Mouse (Mus musculus) kidney, postnatal 0 days (tissue): ENCODE measurements around the gene Jtb. TPM values are rescaled to one million over a fixed set of nuclear protein-coding genes. Genes with fewer than 3 reads are reported as not detected.

ENCODE experiments used
- ATAC-seq: fragments of 200-750 bp; cut with Nextera tagmentation; replicated peaks from 2 replicates; pipeline ENCODE4 v1.8.0; 2017; ENCODE audit warnings: low read depth, moderate number of reproducible peaks, moderate TSS enrichment, moderate library complexity; ENCODE audit not compliant: low FRiP score
- DNase-seq: peaks from one replicate; pipeline ENCODE4 v3.0.0-alpha.2; 2016; ENCODE audit warnings: low spot score
- H3K27ac ChIP-seq: fragments of 300-500 bp; sonication (generic); 2 replicates; pipeline ENCODE4 v1.5.1; 2014; ENCODE audit warnings: mild to moderate bottlenecking
- H3K27me3 ChIP-seq: fragments of 300-500 bp; sonication (generic); 2 replicates; pipeline ENCODE4 v1.6.1; 2014; ENCODE audit warnings: low read length, mixed read lengths; ENCODE audit not compliant: insufficient read depth
- H3K36me3 ChIP-seq: fragments of 300-500 bp; sonication (generic); 2 replicates; pipeline ENCODE4 v1.6.1; 2014; ENCODE audit warnings: low read length, mixed read lengths; ENCODE audit not compliant: insufficient read depth
- H3K4me1 ChIP-seq: fragments of 300-500 bp; sonication (generic); replicated peaks from 2 replicates; pipeline ENCODE4 v1.6.1; 2014; ENCODE audit warnings: antibody characterized with exemption, low read length, mixed read lengths; ENCODE audit not compliant: insufficient read depth
- H3K4me2 ChIP-seq: fragments of 300-500 bp; sonication (generic); 2 replicates; pipeline ENCODE4 v1.6.1; 2014; ENCODE audit warnings: mild to moderate bottlenecking, low read length, moderate library complexity, mixed read lengths
- H3K4me3 ChIP-seq: fragments of 300-500 bp; sonication (generic); replicated peaks from 2 replicates; pipeline ENCODE4 v1.5.1; 2014; ENCODE audit warnings: low read depth, low read length
- H3K9ac ChIP-seq: fragments of 300-500 bp; sonication (generic); 2 replicates; pipeline ENCODE4 v1.6.1; 2014; ENCODE audit warnings: low read depth, low read length
- H3K9me3 ChIP-seq: fragments of 300-500 bp; sonication (generic); replicated peaks from 2 replicates; pipeline ENCODE4 v1.6.1; 2016; ENCODE audit warnings: low read length, inconsistent platforms, mixed read lengths
- CTCF ChIP-seq: IDR thresholded peaks from 2 replicates; pipeline ENCODE4 v1.5.1; 2016; ENCODE audit warnings: antibody characterized with exemption, low read depth, mild to moderate bottlenecking, moderate library complexity
- WGBS: fragments of 180-500 bp; shearing (Covaris S2); extraction: QIAGEN DNeasy Blood & Tissue Kit; methylation state at CpG from one replicate; pipeline ENCODE4 v1.1.7; 2014; 5-methylcytosine and 5-hydroxymethylcytosine counted together
- polyA plus RNA-seq: library from polyadenylated mRNA; unstranded; fragments of >200 nt; fragmentation: Nextera tagmentation; extraction: Ambion mirVana; gene quantifications from 2 replicates; pipeline ENCODE4 v1.2.1, GENCODE M21; 2015

The Jtb gene
- polyA plus RNA-seq: 153 and 160 TPM in 2 replicates

DNA sequence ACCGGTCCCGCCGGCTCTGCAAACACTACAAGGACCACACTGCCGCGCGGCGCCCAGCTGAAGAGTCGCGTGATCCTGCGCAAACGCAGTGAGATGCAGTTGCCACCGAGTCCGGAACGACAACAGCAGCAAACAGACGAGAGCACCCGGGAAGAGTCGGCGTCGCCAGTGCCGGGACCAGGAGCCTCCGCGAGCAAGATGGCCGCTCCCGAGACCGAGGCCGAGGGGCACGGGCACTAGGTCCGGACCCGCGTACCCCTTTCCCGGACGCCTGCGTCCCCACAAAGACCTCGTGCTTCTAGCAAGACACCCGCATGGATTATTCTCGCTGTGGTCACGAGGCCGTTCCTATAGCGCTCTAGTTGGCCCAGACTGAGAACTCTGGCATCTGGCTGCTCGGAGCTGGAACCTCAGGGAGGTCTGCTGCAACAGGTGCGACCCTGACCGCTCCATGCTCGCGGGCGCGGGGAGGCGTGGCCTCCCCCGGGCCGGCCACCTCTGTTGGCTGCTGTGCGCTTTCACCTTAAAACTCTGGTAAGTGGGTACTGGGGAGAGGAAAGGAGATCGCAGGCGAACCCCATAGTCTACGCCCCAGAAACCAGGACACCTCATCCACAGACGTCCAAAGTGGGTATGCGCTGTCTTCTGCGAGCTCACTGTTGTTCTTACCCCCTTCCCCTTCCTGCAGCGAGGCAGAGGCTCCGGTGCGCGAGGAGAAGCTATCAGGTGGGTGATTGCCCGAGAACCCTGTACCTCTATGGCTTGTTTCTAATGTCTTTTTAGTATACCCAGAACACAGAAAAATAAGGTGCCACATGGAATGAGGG, at the start of gene Jtb:
Gene Jtb, plus strand, starts transcription at position 91 of the 827 bp plus-strand sequence.
- DNase-seq (peak; percentile 97), ATAC-seq (peak; percentile 97)
- Histone ChIP-seq H3K9me3 (no peaks in the 10 kb centered on the region), H3K4me2 (peak within 1 kb of the TSS; percentile 68), H3K4me1 (no peaks in the 10 kb centered on the region), H3K27me3 (no peaks in the 10 kb centered on the region), H3K4me3 (peak within 1 kb of the TSS; percentile 57), H3K36me3 (peaks cover 7% of the 10 kb centered on the region; the same call in 1 of the 2 replicates), H3K27ac (peak within 1 kb of the TSS; percentile 94), H3K9ac (peak within 1 kb of the TSS; percentile 75)
- WGBS: under 1% methylated on average over 61 of the region's 61 CpGs
- TF ChIP-seq CTCF: no peak

GRCm38 (mm10) chr3:90183581-90183980, 47.8 kb upstream of the Jtb start:
- 76% methylated on average over 3 of the region's 3 CpGs for WGBS
- TF ChIP-seq CTCF: no peak
- no peak for ATAC-seq
- no peak overlapping the region for H3K4me3 ChIP-seq
- no peaks in the 10 kb centered on the region for H3K9me3 ChIP-seq
- no peak overlapping the region for H3K9ac ChIP-seq
- no peaks in the 10 kb centered on the region for H3K36me3 ChIP-seq
- no peaks in the 10 kb centered on the region for H3K4me1 ChIP-seq
- H3K4me2 ChIP-seq: no peak overlapping the region
- no peak for DNase-seq
- no peak overlapping the region for H3K27ac ChIP-seq
- H3K27me3 ChIP-seq: no peaks in the 10 kb centered on the region

DNA sequence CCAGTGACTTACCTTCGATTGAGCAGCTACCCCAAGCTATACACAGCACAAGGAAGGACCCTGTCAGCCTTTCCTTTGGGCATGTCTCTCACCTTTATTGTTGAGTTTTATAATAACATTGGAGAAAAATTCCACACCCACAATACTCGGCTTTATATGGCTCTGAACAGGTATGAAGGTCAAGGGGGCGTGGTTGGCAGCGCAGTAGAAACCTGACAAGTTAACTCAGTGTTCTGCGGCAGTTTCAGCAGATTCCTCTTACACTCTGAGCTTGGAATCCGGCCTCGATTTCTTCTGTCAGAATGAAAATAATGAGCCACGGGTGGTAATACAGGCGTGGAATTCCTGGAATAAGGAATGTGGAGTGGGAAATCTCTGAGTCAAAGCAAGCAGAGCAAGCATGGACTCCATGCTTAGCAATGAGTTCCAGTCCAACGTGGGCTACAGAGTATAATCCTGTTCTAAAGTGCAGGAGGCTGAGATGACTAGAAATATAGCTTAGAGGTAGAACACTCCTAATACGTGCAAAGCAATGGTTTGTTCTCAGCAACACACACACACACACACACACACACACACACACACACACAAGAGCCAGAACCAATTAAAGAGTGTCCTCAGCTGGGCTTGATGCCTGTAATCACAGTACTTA, 40.4 kb upstream of the Jtb start:
- no peak for TF ChIP-seq CTCF
- Histone ChIP-seq H3K27ac (no peak overlapping the region), H3K36me3 (no peaks in the 10 kb centered on the region), H3K9me3 (no peaks in the 10 kb centered on the region), H3K9ac (no peak overlapping the region), H3K4me1 (no peaks in the 10 kb centered on the region), H3K4me2 (no peak overlapping the region), H3K27me3 (no peaks in the 10 kb centered on the region), H3K4me3 (no peak overlapping the region)
- DNase-seq (no peak), ATAC-seq (no peak)
- WGBS: 74% methylated on average over 11 of the region's 11 CpGs

DNA sequence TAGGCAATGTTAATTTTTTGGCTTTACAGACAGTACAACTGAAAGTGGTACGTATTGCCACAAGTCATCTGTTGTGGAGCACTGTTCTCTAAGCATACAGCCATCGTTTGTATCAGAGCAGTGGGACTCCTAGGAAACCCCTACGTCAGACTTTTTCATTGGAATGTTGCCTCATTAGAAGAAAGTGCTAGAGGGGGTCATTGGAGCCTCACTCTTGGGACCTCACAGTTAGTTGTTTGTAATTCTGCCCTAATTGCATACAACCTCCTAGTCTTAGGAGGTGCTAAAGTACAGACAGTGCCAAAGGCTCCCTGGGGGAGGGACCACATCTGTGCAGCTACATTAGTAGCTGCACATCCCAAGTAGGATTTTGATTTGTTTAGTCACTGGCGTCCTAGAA, 36.6 kb upstream of the Jtb start:
- no peak for ATAC-seq
- TF ChIP-seq CTCF: no peak

DNA sequence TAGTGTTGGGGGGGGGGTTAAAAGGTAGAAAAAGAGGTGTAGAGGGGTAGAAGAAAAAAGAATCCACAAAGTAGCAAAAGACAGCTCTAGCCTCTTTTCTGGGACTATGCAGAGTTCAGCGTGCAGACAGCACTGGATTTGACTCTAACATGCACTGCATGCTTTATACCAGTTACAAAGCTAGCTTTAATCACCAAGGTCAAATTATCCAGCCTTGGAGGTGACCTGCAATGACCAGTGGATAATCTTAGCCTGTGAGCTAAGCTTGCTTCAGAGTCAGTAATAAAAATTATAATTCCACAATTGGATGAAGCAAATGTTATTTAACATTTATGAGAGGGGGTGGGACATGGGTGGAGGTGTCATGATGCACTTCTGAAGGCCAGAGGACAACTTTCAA, 35.8 kb upstream of the Jtb start:
- no peak overlapping the region for H3K27ac ChIP-seq
- no peaks in the 10 kb centered on the region for H3K27me3 ChIP-seq
- TF ChIP-seq CTCF: no peak
- H3K9ac ChIP-seq: no peak overlapping the region
- H3K4me1 ChIP-seq: no peaks in the 10 kb centered on the region
- no peak overlapping the region for H3K4me3 ChIP-seq
- no peaks in the 10 kb centered on the region for H3K9me3 ChIP-seq
- DNase-seq (no peak), ATAC-seq (no peak)
- H3K36me3 ChIP-seq: no peaks in the 10 kb centered on the region
- 77% methylated on average over 1 of the region's 1 CpGs for WGBS
- H3K4me2 ChIP-seq: no peak overlapping the region

More for the DNA sequence above, 36.6 kb upstream of the Jtb start:
- 43% methylated on average over 4 of the region's 4 CpGs for WGBS
- H3K4me3 ChIP-seq: no peak overlapping the region
- H3K27ac ChIP-seq: no peak overlapping the region
- no peak for DNase-seq
- no peaks in the 10 kb centered on the region for H3K4me1 ChIP-seq
- H3K9me3 ChIP-seq: no peaks in the 10 kb centered on the region
- H3K36me3 ChIP-seq: no peaks in the 10 kb centered on the region
- no peak overlapping the region for H3K9ac ChIP-seq
- no peak overlapping the region for H3K4me2 ChIP-seq
- H3K27me3 ChIP-seq: no peaks in the 10 kb centered on the region

DNA sequence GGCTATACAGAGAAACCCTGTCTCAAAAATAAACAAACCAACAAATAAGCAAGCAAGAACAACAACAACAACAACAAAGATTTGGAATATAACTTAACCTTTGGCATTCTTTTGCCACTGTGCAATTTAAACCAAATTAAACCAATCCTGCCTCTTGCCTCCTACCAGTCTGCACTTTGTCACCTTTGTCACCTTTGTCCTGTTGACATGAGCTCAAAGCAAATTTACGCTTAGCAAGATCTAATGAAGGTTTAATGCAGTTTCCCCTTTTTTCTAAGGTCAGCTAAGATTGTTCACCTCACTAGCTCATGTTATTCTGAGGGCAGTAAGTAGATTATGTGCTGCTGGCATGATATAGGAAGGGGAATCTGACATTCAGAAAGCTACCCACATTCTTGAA, 33.8 kb upstream of the Jtb start:
- Histone ChIP-seq H3K4me3 (no peak overlapping the region), H3K36me3 (no peaks in the 10 kb centered on the region), H3K4me1 (no peaks in the 10 kb centered on the region), H3K9me3 (no peaks in the 10 kb centered on the region), H3K27me3 (no peaks in the 10 kb centered on the region), H3K4me2 (no peak overlapping the region), H3K27ac (no peak overlapping the region), H3K9ac (no peak overlapping the region)
- 77% methylated on average over 1 of the region's 1 CpGs for WGBS
- ATAC-seq: no peak
- no peak for TF ChIP-seq CTCF
- DNase-seq: no peak
